Mouse (Mus musculus) testis, adult 2 months (tissue): ENCODE measurements at regions not wholly inside any gene's neighbourhood (a gene's known extent, or its start where the extent isn't known, plus 50 kb on each side); places are given as distances from the start of the nearest gene placed in this dataset.

Experiments used
- CTCF ChIP-seq: fragments of 200-500 bp; IDR thresholded peaks from 2 replicates; pipeline ENCODE4 v1.5.1; 2012; ENCODE audit warnings: low read depth, mild to moderate bottlenecking, inconsistent platforms, low read length, moderate library complexity; ENCODE audit not compliant: control insufficient read depth, insufficient read depth, insufficient replicate concordance
- POLR2A ChIP-seq: fragments of 200-500 bp; IDR thresholded peaks from 2 replicates; pipeline ENCODE4 v1.6.1; 2012; ENCODE audit warnings: low read depth, mild to moderate bottlenecking, inconsistent platforms, low read length, moderate library complexity; ENCODE audit not compliant: control insufficient read depth

GRCm38 (mm10) chr5:111805150-111805549 lies 71.4 kb downstream of the Gm26897 start:
- TF ChIP-seq POLR2A (no peak), CTCF (no peak)
